Mouse (Mus musculus) limb, embryonic 15.5 days (tissue): ENCODE data around the gene Actl7b. TPM values are rescaled to one million over a fixed set of nuclear protein-coding genes. Genes with fewer than 3 reads are reported as not detected.

ENCODE experiments used
- ATAC-seq: fragments of 200-750 bp; cut with Nextera tagmentation; 2 replicates; pipeline ENCODE4 v1.8.0; 2017; ENCODE audit warnings: low read depth, moderate TSS enrichment; ENCODE audit not compliant: insufficient number of reproducible peaks, low FRiP score, low TSS enrichment
- H3K27ac ChIP-seq: fragments of 300-500 bp; sonication (generic); 2 replicates; pipeline ENCODE4 v1.5.1; 2015; ENCODE audit warnings: moderate library complexity, mild to moderate bottlenecking, inconsistent platforms
- H3K27me3 ChIP-seq: fragments of 300-500 bp; sonication (generic); 2 replicates; pipeline ENCODE4 v1.6.1; 2015; ENCODE audit warnings: inconsistent platforms
- H3K36me3 ChIP-seq: fragments of 300-500 bp; sonication (generic); 2 replicates; pipeline ENCODE4 v1.6.1; 2015; ENCODE audit warnings: inconsistent platforms
- H3K4me1 ChIP-seq: fragments of 300-500 bp; sonication (generic); 2 replicates; pipeline ENCODE4 v1.6.1; 2015; ENCODE audit warnings: inconsistent platforms
- H3K4me2 ChIP-seq: fragments of 300-500 bp; sonication (generic); 2 replicates; pipeline ENCODE4 v1.6.1; 2015; ENCODE audit warnings: mild to moderate bottlenecking, inconsistent platforms
- H3K4me3 ChIP-seq: fragments of 300-500 bp; sonication (generic); 2 replicates; pipeline ENCODE4 v1.5.1; 2015; ENCODE audit warnings: mild to moderate bottlenecking, inconsistent platforms
- H3K9ac ChIP-seq: fragments of 300-500 bp; sonication (generic); 2 replicates; pipeline ENCODE4 v1.6.1; 2015; ENCODE audit warnings: inconsistent platforms
- H3K9me3 ChIP-seq: fragments of 300-500 bp; sonication (generic); 2 replicates; pipeline ENCODE4 v1.6.1; 2016; ENCODE audit warnings: inconsistent platforms
- WGBS: fragments of 180-500 bp; shearing (Covaris S2); methylation state at CpG from one replicate; pipeline ENCODE4 v1.1.7; 2015; 5-methylcytosine and 5-hydroxymethylcytosine counted together
- polyA plus RNA-seq: library from polyadenylated mRNA; unstranded; fragments of >200 nt; fragmentation: Nextera tagmentation; extraction: Ambion mirVana; gene quantifications from 2 replicates; pipeline ENCODE4 v1.2.1, GENCODE M21; 2015

The Actl7b gene
- polyA plus RNA-seq, 1 experiment from 2014 or later, result not detected

DNA sequence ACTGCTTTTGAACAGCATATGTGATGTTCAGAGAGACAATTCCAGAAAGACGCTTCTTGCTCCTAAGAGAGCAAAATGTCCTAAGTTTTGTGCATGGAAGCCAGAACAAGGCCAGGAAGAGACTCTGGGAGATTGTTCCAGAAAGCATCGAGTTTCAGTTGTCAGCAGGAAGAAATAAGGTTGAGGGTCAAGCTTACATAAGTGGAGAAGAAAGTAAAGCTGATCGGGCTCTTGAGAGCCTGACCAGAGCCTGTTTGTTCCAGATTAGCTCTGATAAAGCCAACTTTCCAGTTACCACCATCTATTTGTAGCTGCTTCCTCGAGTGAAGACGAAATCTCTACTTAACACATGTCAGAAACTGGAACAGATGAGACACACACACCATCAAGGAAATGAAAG, 42.6 kb downstream of the Actl7b start:
- Histone ChIP-seq H3K4me2 (no peak overlapping the region), H3K4me3 (no peak overlapping the region), H3K27ac (no peak overlapping the region), H3K4me1 (no peaks in the 10 kb centered on the region), H3K9me3 (no peaks in the 10 kb centered on the region), H3K27me3 (no peaks in the 10 kb centered on the region), H3K36me3 (no peaks in the 10 kb centered on the region), H3K9ac (no peak overlapping the region)
- ATAC-seq, result no peak
- 57% methylated on average over 5 of the region's 5 CpGs for WGBS

DNA sequence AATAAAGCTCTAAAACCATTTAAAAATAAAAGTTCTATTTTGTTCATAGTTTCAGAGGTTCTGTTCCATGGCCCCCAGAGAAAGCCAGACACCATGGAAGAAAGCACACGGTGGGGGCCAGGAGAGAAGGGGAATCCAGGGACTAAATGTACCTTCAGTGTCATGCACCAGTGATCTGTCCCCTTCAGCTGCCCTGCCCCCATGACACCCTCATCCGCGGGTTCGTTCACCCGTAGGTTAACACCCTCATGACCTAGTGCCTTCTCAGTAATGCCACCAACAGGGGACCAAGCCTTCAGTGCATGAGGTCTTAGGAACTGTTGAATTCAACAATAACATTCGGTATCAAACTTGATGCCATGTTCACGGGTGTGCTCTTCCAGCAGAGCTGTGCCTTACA, 44.8 kb downstream of the Actl7b start:
- no peak overlapping the region for H3K4me3 ChIP-seq
- ATAC-seq, result no peak
- no peak overlapping the region for H3K9ac ChIP-seq
- H3K4me1 ChIP-seq, result no peaks in the 10 kb centered on the region
- H3K27me3 ChIP-seq, result no peaks in the 10 kb centered on the region
- no peak overlapping the region for H3K4me2 ChIP-seq
- 78% methylated on average over 7 of the region's 7 CpGs for WGBS
- no peak overlapping the region for H3K27ac ChIP-seq
- H3K36me3 ChIP-seq, result no peaks in the 10 kb centered on the region
- no peaks in the 10 kb centered on the region for H3K9me3 ChIP-seq

Other genes starting within 250 kb of the Actl7b start
- not detected in 2 replicates for gene Gm26657, start 1.4 kb downstream of the Actl7b start, polyA plus RNA-seq
- not detected in 2 replicates for gene Actl7a, start 2.0 kb upstream of the Actl7b start, polyA plus RNA-seq
- 36.7 and 40.3 TPM in 2 replicates for gene Elp1, start 60.9 kb upstream of the Actl7b start, polyA plus RNA-seq
- gene Fam206a, start 60.9 kb upstream of the Actl7b start, polyA plus RNA-seq, result 15.2 and 16.4 TPM in 2 replicates
- gene Ctnnal1, start 123.7 kb upstream of the Actl7b start, polyA plus RNA-seq, result 24.9 and 26.7 TPM in 2 replicates
- 10.9 TPM in 2 replicates for gene Tmem245, start 206.0 kb upstream of the Actl7b start, polyA plus RNA-seq
- 1.8 and 2.5 TPM in 2 replicates for gene Frrs1l, start 248.9 kb upstream of the Actl7b start, polyA plus RNA-seq